Mouse (Mus musculus): ENCODE results near the gene B230217C12Rik. TPM values are rescaled to one million over a fixed set of nuclear protein-coding genes. Genes with fewer than 3 reads are reported as not detected.

Gene B230217C12Rik
- polyA plus RNA-seq, 1 experiment from 2014 or later: 15.8 TPM

GRCm38 (mm10) chr11:97820840-97821239, 19.7 kb upstream of the B230217C12Rik start:
- H3K27me3 ChIP-seq (replicated peaks): no peaks in the 10 kb centered on the region
- WGBS: 68% methylated on average over 4 of the region's 4 CpGs
- H3K36me3 ChIP-seq: peaks cover 50% of the 10 kb centered on the region
- H3K4me2 ChIP-seq (replicated peaks): no peak overlapping the region
- H3K4me3 ChIP-seq: no peak overlapping the region
- H3K9ac ChIP-seq: no peak overlapping the region
- no peak for ATAC-seq (ENCODE audit: low FRiP score, low read depth)
- peaks cover 19% of the 10 kb centered on the region for H3K4me1 ChIP-seq
- no peak overlapping the region for H3K27ac ChIP-seq
- no peaks in the 10 kb centered on the region for H3K9me3 ChIP-seq

- Histone ChIP-seq H3K9me3 (no peaks in the 10 kb centered on the region), H3K4me3 (no peak overlapping the region), H3K36me3 (peaks cover 50% of the 10 kb centered on the region), H3K27ac (no peak overlapping the region), H3K9ac (no peak overlapping the region), H3K27me3 (replicated peaks) (no peaks in the 10 kb centered on the region), H3K4me2 (replicated peaks) (no peak overlapping the region), H3K4me1 (peaks cover 19% of the 10 kb centered on the region)
- WGBS: 90% methylated on average over 8 of the region's 8 CpGs
- ATAC-seq (ENCODE audit: low FRiP score, low read depth): no peak
These were observed 19.0 kb upstream of the B230217C12Rik start for GRCm38 (mm10) chr11:97821401-97822064.

- Histone ChIP-seq H3K9ac (no peak overlapping the region), H3K4me1 (peaks cover 12% of the 10 kb centered on the region), H3K36me3 (peaks cover 60% of the 10 kb centered on the region), H3K4me3 (no peak overlapping the region), H3K4me2 (replicated peaks) (no peak overlapping the region), H3K27me3 (replicated peaks) (no peaks in the 10 kb centered on the region), H3K9me3 (no peaks in the 10 kb centered on the region), H3K27ac (no peak overlapping the region)
- WGBS: 78% methylated on average over 20 of the region's 20 CpGs
- no peak for ATAC-seq (ENCODE audit: low FRiP score, low read depth)
These were observed 17.6 kb upstream of the B230217C12Rik start for GRCm38 (mm10) chr11:97822840-97823603.

- H3K27ac ChIP-seq: no peak overlapping the region
- no peaks in the 10 kb centered on the region for H3K27me3 ChIP-seq (replicated peaks)
- H3K4me1 ChIP-seq: peaks cover 3% of the 10 kb centered on the region
- no peak overlapping the region for H3K4me2 ChIP-seq (replicated peaks)
- WGBS: 94% methylated on average over 11 of the region's 11 CpGs
- peaks cover 62% of the 10 kb centered on the region for H3K36me3 ChIP-seq
- H3K4me3 ChIP-seq: no peak overlapping the region
- no peak overlapping the region for H3K9ac ChIP-seq
- no peak for ATAC-seq (ENCODE audit: low FRiP score, low read depth)
- H3K9me3 ChIP-seq: no peaks in the 10 kb centered on the region
These were observed 16.4 kb upstream of the B230217C12Rik start for GRCm38 (mm10) chr11:97824168-97824567.

- Histone ChIP-seq H3K4me1 (peaks cover 3% of the 10 kb centered on the region; the same call in 1 of the 2 replicates), H3K9ac (no peak overlapping the region), H3K4me2 (replicated peaks) (no peak overlapping the region), H3K27ac (no peak overlapping the region), H3K4me3 (no peak overlapping the region), H3K36me3 (peaks cover 64% of the 10 kb centered on the region), H3K9me3 (no peaks in the 10 kb centered on the region), H3K27me3 (replicated peaks) (no peaks in the 10 kb centered on the region)
- no peak for ATAC-seq (ENCODE audit: low FRiP score, low read depth)
- WGBS: 80% methylated on average over 6 of the region's 6 CpGs
These were observed 15.7 kb upstream of the B230217C12Rik start for GRCm38 (mm10) chr11:97824895-97825294.

- 86% methylated on average over 10 of the region's 10 CpGs for WGBS
- H3K27me3 ChIP-seq (replicated peaks): no peaks in the 10 kb centered on the region
- H3K4me1 ChIP-seq: peaks cover 3% of the 10 kb centered on the region; the same call in 1 of the 2 replicates
- no peak for ATAC-seq (ENCODE audit: low FRiP score, low read depth)
- H3K9ac ChIP-seq: no peak overlapping the region
- H3K9me3 ChIP-seq: no peaks in the 10 kb centered on the region
- H3K4me3 ChIP-seq: no peak overlapping the region
- H3K27ac ChIP-seq: no peak overlapping the region
- no peak overlapping the region for H3K4me2 ChIP-seq (replicated peaks)
- peaks cover 65% of the 10 kb centered on the region for H3K36me3 ChIP-seq
These were observed 15.3 kb upstream of the B230217C12Rik start for GRCm38 (mm10) chr11:97825295-97825694.

- Histone ChIP-seq H3K9me3 (no peaks in the 10 kb centered on the region), H3K9ac (no peak overlapping the region), H3K27me3 (replicated peaks) (no peaks in the 10 kb centered on the region), H3K36me3 (peaks cover 65% of the 10 kb centered on the region), H3K4me1 (peaks cover 3% of the 10 kb centered on the region; the same call in 1 of the 2 replicates), H3K4me3 (no peak overlapping the region), H3K27ac (no peak overlapping the region), H3K4me2 (replicated peaks) (no peak overlapping the region)
- no peak for ATAC-seq (ENCODE audit: low FRiP score, low read depth)
- 87% methylated on average over 9 of the region's 9 CpGs for WGBS
These were observed 14.6 kb upstream of the B230217C12Rik start for GRCm38 (mm10) chr11:97825971-97826370.

- H3K36me3 ChIP-seq: peaks cover 61% of the 10 kb centered on the region
- H3K4me1 ChIP-seq: peaks cover 3% of the 10 kb centered on the region; the same call in 1 of the 2 replicates
- ATAC-seq (ENCODE audit: low FRiP score, low read depth): no peak
- 82% methylated on average over 7 of the region's 7 CpGs for WGBS
- H3K4me3 ChIP-seq: no peak overlapping the region
- H3K27me3 ChIP-seq (replicated peaks): no peaks in the 10 kb centered on the region
- H3K4me2 ChIP-seq (replicated peaks): no peak overlapping the region
- H3K27ac ChIP-seq: no peak overlapping the region
- no peak overlapping the region for H3K9ac ChIP-seq
- no peaks in the 10 kb centered on the region for H3K9me3 ChIP-seq
These were observed 14.2 kb upstream of the B230217C12Rik start for GRCm38 (mm10) chr11:97826414-97826813.

- no peak overlapping the region for H3K4me3 ChIP-seq
- no peaks in the 10 kb centered on the region for H3K27me3 ChIP-seq (replicated peaks)
- no peaks in the 10 kb centered on the region for H3K9me3 ChIP-seq
- WGBS: 91% methylated on average over 6 of the region's 6 CpGs
- no peak overlapping the region for H3K4me2 ChIP-seq (replicated peaks)
- peaks cover 3% of the 10 kb centered on the region; the same call in 1 of the 2 replicates for H3K4me1 ChIP-seq
- no peak overlapping the region for H3K27ac ChIP-seq
- ATAC-seq (ENCODE audit: low FRiP score, low read depth): no peak
- no peak overlapping the region for H3K9ac ChIP-seq
- H3K36me3 ChIP-seq: peaks cover 58% of the 10 kb centered on the region
These were observed 12.9 kb upstream of the B230217C12Rik start for GRCm38 (mm10) chr11:97827654-97828053.

- no peaks in the 10 kb centered on the region for H3K27me3 ChIP-seq (replicated peaks)
- H3K4me3 ChIP-seq: no peak overlapping the region
- H3K36me3 ChIP-seq: peaks cover 63% of the 10 kb centered on the region
- peaks cover 3% of the 10 kb centered on the region; the same call in 1 of the 2 replicates for H3K4me1 ChIP-seq
- H3K4me2 ChIP-seq (replicated peaks): no peak overlapping the region
- ATAC-seq (ENCODE audit: low FRiP score, low read depth): no peak
- no peak overlapping the region for H3K9ac ChIP-seq
- no peaks in the 10 kb centered on the region for H3K9me3 ChIP-seq
- 96% methylated on average over 7 of the region's 7 CpGs for WGBS
- H3K27ac ChIP-seq: no peak overlapping the region
These were observed 11.2 kb upstream of the B230217C12Rik start for GRCm38 (mm10) chr11:97829365-97829764.

- H3K4me2 ChIP-seq (replicated peaks): no peak overlapping the region
- H3K9me3 ChIP-seq: no peaks in the 10 kb centered on the region
- H3K27ac ChIP-seq: no peak overlapping the region; the same call in 1 of the 2 replicates
- no peak overlapping the region for H3K9ac ChIP-seq
- peaks cover 3% of the 10 kb centered on the region; the same call in 1 of the 2 replicates for H3K4me1 ChIP-seq
- ATAC-seq (ENCODE audit: low FRiP score, low read depth): no peak
- H3K36me3 ChIP-seq: peaks cover 63% of the 10 kb centered on the region
- 79% methylated on average over 12 of the region's 12 CpGs for WGBS
- H3K27me3 ChIP-seq (replicated peaks): no peaks in the 10 kb centered on the region
- H3K4me3 ChIP-seq: no peak overlapping the region
These were observed 10.6 kb upstream of the B230217C12Rik start for GRCm38 (mm10) chr11:97829913-97830476.

- ATAC-seq (ENCODE audit: low FRiP score, low read depth): no peak
- H3K27me3 ChIP-seq (replicated peaks): no peaks in the 10 kb centered on the region
- no peaks in the 10 kb centered on the region for H3K9me3 ChIP-seq
- H3K4me3 ChIP-seq: no peak overlapping the region
- no peak overlapping the region for H3K27ac ChIP-seq
- peaks cover 63% of the 10 kb centered on the region for H3K36me3 ChIP-seq
- H3K9ac ChIP-seq: no peak overlapping the region
- no peak overlapping the region for H3K4me2 ChIP-seq (replicated peaks)
- no peaks in the 10 kb centered on the region for H3K4me1 ChIP-seq
- WGBS: 87% methylated on average over 6 of the region's 6 CpGs
These were observed 10.1 kb upstream of the B230217C12Rik start for GRCm38 (mm10) chr11:97830501-97830900.

Measured in neural tube, embryonic 12.5 days (tissue).